Mouse (Mus musculus) gastrocnemius, postnatal 36 days (tissue): ENCODE data around the gene Nme1. TPM values are rescaled to one million over a fixed set of nuclear protein-coding genes. Genes with fewer than 3 reads are reported as not detected.
A peak's percentile ranks its signal among the peaks of the same experiment; 100 is the strongest.

ENCODE experiments used
- DNase-seq, 2 experiments: peaks; one replicate each; pipeline ENCODE4 v3.0.0; 2022
- intact Hi-C: fragments of 180-260 bp; cut with DNase I; formaldehyde crosslinking; loops from one replicate; pipeline ENCODE4 v1.15.1; 2025
- long read RNA-seq, 2 experiments: library from polyadenylated mRNA; stranded (forward); transcript quantifications; one replicate each; pipeline ENCODE4 v2.0.0; 2021
- total RNA-seq, 2 experiments: library from RNA; stranded (reverse); gene quantifications; 2 replicates each; pipeline ENCODE4 v1.2.3; 2021

The Nme1 gene
- 10 to 100 TPM; 12.2 to 13.1 TPM for total RNA-seq
- long read RNA-seq, experiment 1, transcript Nme1-203 (5 exons, 3,181 nt), result major isoform, 62 of 75 reads
- long read RNA-seq, experiment 1, partial matches to known transcripts, result 2 of 75 reads
- long read RNA-seq, experiment 1, other reads (novel, unspliced or antisense), result 9 of 75 reads
- long read RNA-seq, experiment 2, transcript Nme1-203 (5 exons, 3,181 nt), result major isoform, 62 of 68 reads
- long read RNA-seq, experiment 2, partial matches to known transcripts, result 0 of 68 reads
- long read RNA-seq, experiment 2, other reads (novel, unspliced or antisense), result 3 of 68 reads

DNA sequence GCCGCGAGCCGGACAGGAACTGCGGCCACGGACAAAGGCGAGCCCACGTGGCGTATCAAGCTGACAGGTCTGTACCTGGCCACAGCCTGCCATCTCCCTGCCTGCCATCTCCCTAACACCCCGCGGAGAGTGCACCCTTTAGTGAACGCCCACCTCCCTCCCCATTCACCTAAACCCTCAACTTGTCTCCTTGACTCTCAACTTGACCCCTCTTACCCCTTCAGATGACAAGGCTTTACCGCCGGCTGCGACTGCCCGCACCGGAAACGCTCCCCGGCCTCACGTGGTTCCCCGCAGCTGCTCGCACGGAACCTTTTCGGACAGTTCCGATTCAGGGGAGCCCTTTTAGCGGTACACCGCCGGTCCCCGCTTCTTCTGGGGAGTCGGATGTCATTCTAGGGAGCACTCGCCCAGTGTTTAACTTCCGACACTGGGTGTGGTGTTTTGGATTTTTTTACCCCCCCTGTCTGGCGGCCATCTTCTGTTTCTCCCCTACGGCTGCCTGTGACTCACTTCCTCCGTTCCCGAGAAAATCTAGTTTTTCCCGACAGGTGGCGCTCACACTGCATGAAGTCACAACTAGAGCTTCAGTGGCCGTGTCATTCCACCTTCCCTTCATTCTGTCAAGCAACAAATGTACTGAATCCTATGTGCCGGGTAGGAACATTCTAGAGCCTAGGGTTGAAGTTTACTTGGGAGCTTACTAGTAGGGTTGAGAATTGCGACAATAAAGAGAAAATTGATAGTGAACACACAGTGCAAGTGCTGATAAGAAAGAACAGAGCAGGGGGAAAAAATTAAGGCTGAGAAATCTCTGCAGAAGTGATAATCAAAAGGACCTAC, at the start of gene Nme1, which contains the start of gene Gm20390:
TSS of gene Nme1 (minus strand) at position 517 of the 843 bp plus-strand sequence.
TSS of gene Gm20390 (minus strand) at position 289 of the 843 bp plus-strand sequence.
- intact Hi-C loops, result loop anchor here (2.0 kb wide), 1 partner anchor 119 kb away; no protein-coding TSS in a partner anchor
- peak; percentile 93 to 95 for DNase-seq

DNA sequence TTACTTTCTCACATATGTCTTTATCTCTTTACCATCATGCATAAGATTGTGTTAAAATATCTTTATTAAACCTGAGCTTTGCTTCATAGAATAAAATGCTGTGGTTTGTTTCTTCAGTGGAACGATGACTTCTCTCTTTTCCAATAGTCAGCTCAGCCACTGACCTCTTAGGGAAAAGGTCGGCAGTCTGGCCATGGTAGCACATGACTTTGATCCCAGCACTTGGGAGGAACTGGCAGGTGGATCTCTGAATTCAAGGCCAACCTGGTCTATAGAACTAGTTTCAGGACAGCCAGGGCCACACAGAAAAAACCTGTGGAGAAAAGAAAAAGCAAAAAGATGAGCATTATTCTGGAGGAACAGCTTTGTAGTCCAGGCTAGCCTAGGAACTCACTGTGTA, 35.0 kb upstream of the Nme1 start:
- intact Hi-C loops, result no loop called here
- no peak for DNase-seq

DNA sequence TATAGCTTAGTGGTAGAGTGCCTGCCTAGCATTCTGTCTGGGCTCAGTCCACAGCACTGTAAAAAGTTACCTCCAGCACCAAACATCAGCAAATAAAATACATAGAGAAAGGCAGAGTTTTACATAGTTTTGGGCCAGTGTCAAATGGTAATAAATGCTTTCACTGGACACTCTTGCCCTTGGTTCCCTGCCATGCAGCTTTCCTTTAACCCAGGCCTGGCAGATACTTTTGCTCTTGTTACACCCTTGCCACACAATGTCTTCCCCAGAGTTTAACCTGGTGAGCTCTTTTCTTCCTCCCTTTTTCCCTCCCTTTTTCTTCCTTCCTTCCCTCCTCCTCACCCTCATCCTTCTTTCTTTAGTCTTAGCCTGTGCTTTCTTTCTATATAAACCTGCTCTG, 31.0 kb upstream of the Nme1 start:
- intact Hi-C loops, result loop anchor here (5.0 kb wide), 1 partner anchor 42 kb away; the partner anchor contains the start of gene Nme2
- DNase-seq, result no peak

DNA sequence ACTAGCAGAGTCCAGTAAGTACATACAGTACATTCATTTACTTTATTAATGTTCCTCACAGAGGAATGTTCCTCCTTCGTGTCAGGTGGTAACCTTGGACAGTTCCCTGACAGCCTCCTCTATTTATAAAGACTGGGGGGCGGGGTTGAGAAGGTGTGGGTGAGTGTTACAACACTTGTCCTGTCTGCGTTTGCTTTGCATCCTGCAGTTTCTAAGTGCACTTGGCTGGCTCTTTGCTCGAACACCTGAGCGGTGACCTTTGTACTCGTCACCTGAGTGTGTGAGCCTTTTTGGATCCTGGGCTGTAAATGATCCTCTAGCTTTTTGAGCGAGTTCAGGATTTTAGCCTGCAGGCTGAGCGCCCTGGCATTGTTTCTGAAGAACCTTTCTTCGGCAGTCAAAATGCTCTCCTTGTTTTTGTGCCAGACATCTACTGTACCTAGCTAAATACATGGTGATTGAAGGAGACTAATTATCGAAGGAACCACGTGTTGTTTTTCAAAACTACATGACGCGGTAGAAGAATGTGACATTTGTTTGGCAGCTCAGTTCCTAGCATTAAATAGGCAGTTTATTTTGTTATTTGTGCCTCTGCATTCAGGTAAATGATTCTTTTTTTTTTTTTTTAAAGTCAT, 28.9 kb upstream of the Nme1 start:
- intact Hi-C loops, result loop anchor here (5.0 kb wide), 1 partner anchor 40 kb away; the partner anchor contains the start of gene Nme2
- peak in 1 of 2 experiments; percentile 14 for DNase-seq

DNA sequence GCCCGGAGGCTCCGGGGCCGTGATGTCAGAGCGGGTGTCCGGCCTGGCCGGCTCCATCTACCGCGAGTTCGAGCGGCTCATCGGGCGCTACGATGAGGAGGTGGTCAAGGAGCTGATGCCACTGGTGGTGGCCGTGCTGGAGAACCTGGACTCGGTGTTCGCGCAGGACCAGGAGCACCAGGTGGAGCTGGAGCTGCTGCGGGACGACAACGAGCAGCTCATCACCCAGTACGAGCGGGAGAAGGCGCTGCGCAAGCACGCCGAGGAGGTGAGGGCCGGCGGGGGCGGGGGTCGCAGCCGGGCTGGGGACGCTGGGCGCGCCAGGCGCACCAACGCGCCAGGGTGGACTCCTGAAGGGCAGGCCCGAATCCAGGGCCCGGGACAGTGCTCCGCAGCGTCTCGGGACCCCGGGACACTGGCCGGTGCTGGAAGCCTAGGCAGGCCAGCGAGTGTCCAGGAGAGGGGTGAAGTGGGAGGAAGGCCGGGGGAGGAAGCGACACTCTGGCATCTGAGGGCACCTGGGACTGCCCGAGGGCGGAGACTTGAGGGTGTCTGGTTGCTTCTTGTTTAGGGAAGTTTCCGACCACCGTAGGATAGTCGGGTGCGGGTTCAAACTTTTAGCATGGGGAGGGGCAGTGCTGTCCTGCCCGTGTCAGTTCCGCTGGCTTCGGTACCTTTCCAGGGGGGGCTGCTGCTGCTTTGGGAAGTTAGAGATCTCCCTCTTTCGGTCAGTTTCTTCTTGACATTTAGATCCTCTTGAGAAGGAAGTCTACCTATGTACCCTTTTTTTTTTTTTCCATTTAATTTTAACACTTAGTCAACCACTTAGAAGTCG, 28.2 kb upstream of the Nme1 start:
- intact Hi-C loops, result loop anchor here (5.0 kb wide), 1 partner anchor 39 kb away; the partner anchor contains the start of gene Nme2
- peak; percentile 48 to 67 for DNase-seq

DNA sequence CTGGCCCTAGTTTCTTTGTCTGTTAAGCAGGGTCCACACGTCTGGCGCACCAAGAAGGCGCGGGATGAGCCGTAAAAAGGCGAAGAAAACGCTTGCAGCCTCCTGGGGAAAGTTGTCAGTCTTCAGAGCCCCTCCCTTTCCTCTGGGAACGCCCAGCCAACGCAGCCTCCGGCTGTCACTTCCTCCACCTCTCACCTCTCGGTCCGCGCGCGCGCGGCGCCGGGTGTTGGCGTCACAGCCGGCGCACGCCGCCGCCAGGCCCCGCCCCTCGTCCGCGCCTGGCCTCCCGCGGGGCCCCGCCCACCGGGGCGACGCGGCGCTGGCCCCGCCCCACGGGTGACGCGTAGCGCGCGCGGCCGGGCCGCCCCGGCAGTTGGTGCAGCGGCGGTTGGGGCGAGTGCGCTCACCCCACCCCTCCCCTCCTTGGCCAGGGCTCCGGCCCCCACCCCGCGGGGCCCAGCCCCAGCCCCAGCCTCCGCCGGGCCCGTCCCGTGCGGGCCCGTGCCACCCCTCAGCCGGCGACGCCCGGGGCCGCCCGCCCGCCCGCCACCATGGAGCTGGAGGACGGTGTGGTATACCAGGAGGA, 27.5 kb upstream of the Nme1 start, which contains the start of gene Spag9:
TSS of gene Spag9 (plus strand) at position 372 of the 586 bp plus-strand sequence.
- DNase-seq, result peak; percentile 85 to 92
- intact Hi-C loops, result loop anchor here (1.0 to 5.0 kb wide), 2 partner anchors 27 to 39 kb away; partner anchors contain the start of gene Nme2

DNA sequence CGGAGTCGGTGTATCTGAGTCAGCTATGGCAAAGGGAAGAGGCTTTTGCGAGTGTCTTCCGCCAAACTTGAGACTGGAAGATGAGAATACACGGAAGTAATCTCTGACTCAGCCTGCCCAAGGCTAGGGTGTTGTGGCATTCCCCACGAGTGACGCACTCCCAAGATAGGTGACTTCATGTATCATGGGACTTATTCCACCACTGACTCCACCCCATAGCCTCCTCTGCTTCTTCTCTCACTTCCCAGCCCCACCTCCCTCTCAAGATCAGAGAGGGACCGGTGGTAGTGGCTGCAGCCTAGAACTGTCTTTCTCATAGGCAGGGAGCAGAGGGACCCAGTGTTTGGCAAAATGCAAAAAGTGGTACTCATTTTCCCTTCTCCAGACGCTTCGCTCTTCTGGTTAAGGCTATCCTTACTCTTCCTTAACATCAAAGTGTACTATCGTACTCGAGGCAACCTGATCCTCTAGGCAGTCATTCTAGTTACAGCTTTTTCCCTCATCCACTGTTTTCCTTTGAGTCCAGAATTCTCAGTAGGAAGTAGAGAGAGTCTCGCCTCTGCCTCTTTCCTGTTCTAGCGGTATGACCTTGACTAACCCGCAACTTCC, 26.9 kb upstream of the Nme1 start:
- intact Hi-C loops, result loop anchor here (1.0 to 5.0 kb wide), 2 partner anchors 26 to 38 kb away; partner anchors contain the start of gene Nme2
- DNase-seq, result peak; percentile 68 to 83

DNA sequence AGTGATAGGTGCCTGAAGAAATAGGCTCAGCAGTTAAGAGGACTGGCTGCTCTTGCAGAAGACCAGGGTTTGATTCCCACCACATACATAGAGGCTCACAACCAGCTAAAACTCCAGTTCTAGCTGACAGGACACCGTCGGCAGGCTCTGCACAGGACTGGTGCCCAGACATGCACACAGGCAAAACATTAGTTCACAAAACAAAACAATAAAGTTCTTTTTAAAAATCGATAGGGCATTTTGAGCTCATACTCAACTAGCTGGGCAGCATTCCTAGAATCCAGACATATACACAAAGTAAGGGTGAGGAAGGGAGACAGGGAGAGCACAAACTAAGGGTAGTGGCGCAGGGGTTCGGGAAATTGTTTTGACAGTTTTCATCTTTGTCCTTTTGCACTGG, 26.2 kb upstream of the Nme1 start:
- DNase-seq, result no peak
- intact Hi-C loops, result no loop called here

DNA sequence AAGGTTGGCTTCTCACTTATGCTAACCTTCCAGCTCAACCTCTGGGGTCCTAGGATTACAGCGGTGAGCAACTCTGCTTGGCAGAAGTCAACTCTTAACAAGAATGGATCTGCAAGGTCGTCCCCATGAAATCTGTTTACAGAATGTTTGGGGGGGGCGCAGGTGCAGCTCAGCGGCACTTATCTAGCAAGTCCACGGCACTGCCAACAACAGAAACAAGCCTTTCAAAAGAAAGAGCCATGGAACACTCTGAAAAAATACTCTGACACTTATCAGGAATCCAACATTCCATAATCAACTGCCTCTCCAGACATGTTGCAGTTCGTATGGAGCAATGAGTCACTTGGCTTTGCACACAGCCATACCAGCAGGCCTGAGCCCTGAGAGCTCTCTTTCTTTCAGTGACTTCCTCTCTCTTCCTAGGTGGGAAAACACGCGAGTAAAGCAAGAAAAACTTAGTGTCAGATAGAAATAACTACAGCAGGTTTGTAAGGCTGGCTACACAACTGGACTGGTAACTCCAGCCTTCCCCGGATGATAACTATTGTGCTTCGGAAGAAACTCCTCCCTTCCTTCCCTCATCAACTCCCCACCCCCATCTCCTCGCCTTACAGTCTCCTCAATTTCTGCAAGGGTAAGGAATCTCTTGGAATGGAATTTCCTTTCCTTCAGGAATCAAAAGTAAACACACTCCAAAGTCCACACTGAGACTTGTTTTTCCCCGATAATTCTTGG, 20.2 kb upstream of the Nme1 start:
- DNase-seq, result no peak
- intact Hi-C loops, result no loop called here

DNA sequence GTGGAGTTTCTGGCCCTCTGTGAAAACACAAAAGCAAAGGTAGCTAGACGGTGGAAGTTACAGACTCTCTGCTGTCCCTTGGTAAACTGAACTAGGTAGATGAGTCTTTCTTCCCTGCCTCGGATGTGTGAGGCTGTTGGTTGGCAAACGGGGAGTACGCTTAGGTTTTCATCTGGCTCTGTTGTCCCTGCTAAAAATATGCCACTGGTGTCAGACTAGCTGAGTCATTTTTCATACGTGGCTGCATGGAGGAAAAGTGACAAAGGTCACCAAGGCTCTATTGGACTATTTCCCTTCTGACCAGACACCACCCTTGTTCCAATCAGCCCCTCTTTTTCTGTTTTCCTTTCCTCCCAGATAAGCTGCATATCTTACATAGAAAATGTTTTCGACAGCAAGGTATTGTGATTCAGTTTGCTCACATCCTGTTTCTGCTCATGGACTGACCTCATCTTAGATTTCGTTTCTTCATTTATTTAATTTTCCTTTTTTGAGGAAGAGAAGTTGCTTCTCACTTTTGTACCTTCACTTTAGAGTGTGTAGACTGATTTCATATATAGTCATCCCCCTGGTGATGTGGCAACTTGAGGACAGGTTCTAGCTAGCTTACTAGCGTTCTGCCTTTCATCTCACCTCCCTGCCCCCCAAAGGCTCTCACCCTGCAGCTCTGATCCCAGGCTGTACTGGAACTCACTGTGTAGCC, 19.5 kb upstream of the Nme1 start:
- DNase-seq, result peak in 1 of 2 experiments; percentile 21
- intact Hi-C loops, result no loop called here

DNA sequence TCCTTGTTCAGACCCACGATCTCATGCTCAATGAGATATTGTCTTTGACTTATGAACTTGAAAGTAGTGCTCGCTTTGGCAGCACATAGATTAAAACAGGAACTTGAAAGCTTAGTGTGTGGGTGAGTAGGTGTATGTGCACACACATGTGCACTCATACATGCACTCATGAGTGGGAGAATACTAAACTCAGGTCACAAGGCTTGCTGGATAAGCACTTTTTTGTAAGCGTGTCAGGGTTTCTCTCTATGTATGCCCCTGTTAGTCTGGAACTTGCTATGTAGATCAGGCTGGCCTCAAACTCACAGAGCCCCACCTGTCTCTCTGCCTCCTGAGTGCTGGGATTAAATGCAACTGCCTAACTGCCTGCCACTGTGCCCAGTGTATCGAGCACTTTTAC, 18.7 kb upstream of the Nme1 start:
- DNase-seq, result no peak
- intact Hi-C loops, result no loop called here

DNA sequence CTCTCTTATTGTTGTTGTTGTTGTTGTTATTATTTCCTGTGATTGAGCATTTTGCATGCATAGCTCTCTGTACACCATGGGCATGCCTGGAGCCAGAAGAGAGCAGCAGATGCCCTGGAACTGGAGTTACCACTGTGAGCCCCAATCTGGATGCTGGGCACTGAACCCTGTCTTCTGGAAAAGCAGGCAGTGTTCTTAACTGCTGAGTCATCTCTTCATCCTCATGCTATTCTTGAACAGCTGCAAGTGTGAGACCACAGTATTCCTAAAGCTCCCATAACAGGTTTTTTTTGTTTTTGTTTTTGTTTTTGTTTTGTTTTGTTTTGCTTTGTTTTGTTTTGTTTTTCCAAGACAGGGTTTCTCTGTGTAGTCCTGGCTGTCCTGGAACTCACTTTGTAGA, 18.0 kb upstream of the Nme1 start:
- intact Hi-C loops, result no loop called here
- DNase-seq, result no peak

DNA sequence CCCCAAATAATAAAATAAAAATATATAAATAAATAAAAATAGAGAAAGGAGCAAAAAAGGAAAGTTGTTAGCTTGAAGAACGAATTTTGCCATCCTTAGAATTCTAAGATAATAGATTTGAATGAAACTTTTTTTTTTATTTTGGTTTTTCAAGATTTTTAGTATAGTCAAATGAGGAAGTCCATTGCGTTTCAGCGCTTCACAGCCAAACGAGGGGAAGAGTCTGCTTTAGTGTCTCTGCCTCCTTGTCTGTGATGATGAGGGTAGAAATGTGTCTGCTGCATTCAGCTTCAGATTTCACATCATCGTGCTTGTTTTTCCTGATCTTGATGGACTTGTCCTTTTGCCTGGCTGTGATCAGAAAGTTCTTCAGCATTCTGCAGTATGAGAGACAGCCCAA, 16.9 kb upstream of the Nme1 start:
- intact Hi-C loops, result no loop called here
- no peak for DNase-seq

DNA sequence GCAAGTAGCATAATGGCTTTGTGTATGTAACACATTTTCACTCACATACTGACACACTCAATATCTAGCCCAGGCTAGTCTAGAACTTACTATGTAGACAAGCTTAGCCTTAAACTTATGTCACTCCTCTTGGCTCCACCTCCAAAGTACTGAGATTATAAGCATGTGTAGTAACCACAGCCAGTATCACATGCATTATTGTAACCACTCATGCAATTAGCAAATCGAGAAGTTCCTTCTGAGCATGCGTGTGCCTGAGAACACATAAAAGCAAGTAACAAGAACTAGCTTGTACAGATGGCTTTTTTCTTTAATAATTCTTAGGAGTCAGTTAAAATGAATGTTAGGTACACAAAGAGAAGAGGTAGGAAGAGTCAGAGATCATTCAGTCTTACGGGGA, 16.3 kb upstream of the Nme1 start:
- DNase-seq, result no peak
- intact Hi-C loops, result no loop called here

DNA sequence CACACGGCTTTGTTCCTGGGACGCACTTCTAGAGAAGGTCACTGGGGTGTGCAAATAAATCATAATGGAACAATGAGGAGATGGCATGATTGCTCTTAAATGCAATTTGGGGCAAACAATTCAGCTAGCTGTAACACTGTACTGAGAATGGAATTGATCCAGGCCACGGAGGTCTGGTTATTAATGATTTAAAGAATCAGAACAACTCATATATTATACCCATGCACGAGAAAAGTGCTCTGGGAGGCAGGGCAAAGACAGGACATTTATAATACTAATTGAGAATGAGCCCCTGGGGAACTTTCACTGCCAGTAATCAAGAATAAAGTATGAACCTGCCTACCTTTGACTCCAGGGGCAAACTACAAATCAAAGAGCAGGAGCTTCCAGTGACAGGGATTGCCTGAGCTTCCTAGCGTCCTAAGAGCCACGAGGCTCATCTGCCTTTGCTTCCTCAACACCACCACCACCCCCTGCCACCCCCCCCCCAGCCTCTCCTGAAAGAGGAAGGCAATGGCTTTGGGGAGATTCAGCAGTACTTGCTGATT, 11.3 kb upstream of the Nme1 start:
- DNase-seq, result no peak
- intact Hi-C loops, result no loop called here

DNA sequence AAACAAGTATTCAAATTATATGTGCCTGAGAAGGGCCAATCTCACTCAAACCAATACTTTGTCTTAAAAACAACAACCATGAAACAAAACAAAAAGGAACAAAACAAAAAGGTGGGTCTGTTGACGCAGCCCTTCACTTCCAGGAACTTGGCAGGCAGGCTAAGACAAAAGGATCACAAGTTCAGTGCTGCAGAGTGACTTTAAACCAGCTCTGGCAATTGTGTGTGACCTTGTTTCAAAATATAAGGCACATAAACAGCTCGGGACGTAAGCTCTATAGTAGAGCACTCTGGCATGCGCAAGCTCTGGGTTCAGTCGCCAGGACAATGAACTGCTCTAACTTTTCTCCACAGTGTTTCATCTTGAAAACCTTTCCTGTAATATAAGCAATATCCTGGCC, 4.6 kb upstream of the Nme1 start:
- intact Hi-C loops, result no loop called here
- DNase-seq, result no peak

DNA sequence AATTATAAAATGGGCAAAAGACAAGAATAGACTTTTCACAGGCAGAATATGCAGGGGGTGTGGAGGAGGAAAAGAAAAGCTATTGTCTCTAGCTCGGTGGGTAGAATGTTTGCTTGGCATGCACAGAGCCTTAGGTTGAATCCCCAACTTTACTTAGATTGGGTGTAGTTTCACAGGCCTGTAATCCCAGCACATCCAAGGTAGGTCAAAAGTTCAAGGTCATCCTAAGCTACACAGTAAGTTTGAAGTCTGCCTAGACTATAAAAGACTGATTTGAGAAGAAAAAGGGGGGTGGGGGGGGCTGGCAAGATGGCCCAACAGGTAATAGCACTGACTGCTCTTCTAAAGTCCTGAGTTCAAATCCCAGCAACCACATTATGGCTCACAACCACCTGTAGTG, 1.5 kb upstream of the Nme1 start:
- no peak for DNase-seq
- intact Hi-C loops, result loop anchor here (1.0 to 2.0 kb wide), 2 partner anchors 26 to 117 kb away; no protein-coding TSS in a partner anchor
